Comparison of ENCODE assay signal across 24 mouse cellular contexts in genomic region chr2:157263101-157263500, GRCm38 (mm10). TPM values are rescaled to one million over a fixed set of nuclear protein-coding genes. Genes with fewer than 3 reads are reported as not detected.
DNase-seq lines count a peak whose midpoint lies in the region; ATAC-seq and TF ChIP-seq lines count a peak whose summit lies in the region.
"Had no signal": no experiment of that assay in that cellular context is flagged by ENCODE, and none has a peak within 500 bp of the region (broad histone marks: within the 10 kb centered on the region; RNA-seq: fewer than 3 reads in every experiment).

No protein-coding gene starts in this region.

- WGBS in hindbrain, postnatal 0 days = 61% methylated on average over 1 of the region's 1 CpGs
- 97% methylated on average over 1 of the region's 1 CpGs for WGBS in hindbrain, embryonic 12.5 days

- H3K27me3 ChIP-seq in hindbrain, postnatal 0 days (ENCODE audit: insufficient read depth, low read length) = no peaks in the 10 kb centered on the region
- H3K27me3 ChIP-seq in hindbrain, embryonic 12.5 days = no peaks in the 10 kb centered on the region
- H3K27me3 ChIP-seq: forebrain, embryonic 12.5 days; heart, embryonic 15.5 days; hindbrain, embryonic 15.5 days had no signal

- peak; percentile 41 to 61 for DNase-seq in cerebellum, postnatal 14 days
- DNase-seq in cerebellum, postnatal 4 days (ENCODE audit: low spot score in 2 of 2) = no peak
- DNase-seq in hindbrain, postnatal 0 days (ENCODE audit: low spot score) = peak; percentile 30
- peak; percentile 15 for DNase-seq in urinary bladder, postnatal 14 days (ENCODE audit: low spot score)
- DNase-seq in urinary bladder, adult 18-20 months (ENCODE audit: low spot score in 2 of 2) = no peak
- DNase-seq in right cerebral cortex, postnatal 4 days = no peak
- DNase-seq in frontal cortex, postnatal 14 days (ENCODE audit: low spot score in 2 of 2) = no peak
- DNase-seq: adrenal gland, adult 2 months; adrenal gland, postnatal 25 days; cerebellum, adult 8-10 months; cerebellum, postnatal 36 days; gastrocnemius, postnatal 36 days; heart, adult 18-20 months; kidney, adult 8-10 months had no signal

- no peak for ATAC-seq in hindbrain, postnatal 0 days
- no peak for ATAC-seq in hindbrain, embryonic 12.5 days (ENCODE audit: low FRiP score)
- ATAC-seq: activated CD4-positive, CD25-positive, alpha-beta regulatory T cell, adult 4 months; inflammation-experienced regulatory T-cells, adult 6 months; Patski had no signal

- TF ChIP-seq CTCF in hindbrain, postnatal 0 days (IDR thresholded peaks at IDR 0.05; ENCODE audit: low read depth) = no peak

- no peaks in the 10 kb centered on the region for H3K4me1 ChIP-seq in hindbrain, postnatal 0 days (ENCODE audit: insufficient read depth, low read length)
- H3K4me1 ChIP-seq in hindbrain, embryonic 12.5 days = no peaks in the 10 kb centered on the region
- H3K4me1 ChIP-seq: forebrain, embryonic 12.5 days; heart, embryonic 15.5 days; hindbrain, embryonic 10.5 days; hindbrain, embryonic 15.5 days had no signal

- H3K36me3 ChIP-seq in hindbrain, postnatal 0 days (ENCODE audit: insufficient read depth, low read length) = no peaks in the 10 kb centered on the region
- no peaks in the 10 kb centered on the region for H3K36me3 ChIP-seq in hindbrain, embryonic 12.5 days
- H3K36me3 ChIP-seq: forebrain, embryonic 12.5 days; heart, embryonic 15.5 days; hindbrain, embryonic 10.5 days; hindbrain, embryonic 15.5 days had no signal

- no peaks in the 10 kb centered on the region for H3K9me3 ChIP-seq in hindbrain, postnatal 0 days (ENCODE audit: low read length)
- H3K9me3 ChIP-seq in hindbrain, embryonic 12.5 days (replicated peaks) = no peaks in the 10 kb centered on the region
- H3K9me3 ChIP-seq: forebrain, embryonic 12.5 days; heart, embryonic 15.5 days; hindbrain, embryonic 10.5 days; hindbrain, embryonic 15.5 days had no signal

- H3K4me3 ChIP-seq in hindbrain, postnatal 0 days (ENCODE audit: low read length) = no peak overlapping the region
- H3K4me3 ChIP-seq in hindbrain, embryonic 12.5 days = no peak overlapping the region
- H3K4me3 ChIP-seq: forebrain, embryonic 12.5 days; heart, embryonic 15.5 days; hindbrain, embryonic 10.5 days; hindbrain, embryonic 15.5 days had no signal

- H3K9ac ChIP-seq in hindbrain, postnatal 0 days (replicated peaks; ENCODE audit: low read length) = no peak overlapping the region
- no peak overlapping the region for H3K9ac ChIP-seq in hindbrain, embryonic 12.5 days
- H3K9ac ChIP-seq: forebrain, embryonic 12.5 days; heart, embryonic 15.5 days; hindbrain, embryonic 15.5 days had no signal

- H3K27ac ChIP-seq in hindbrain, postnatal 0 days = no peak overlapping the region
- H3K27ac ChIP-seq in hindbrain, embryonic 12.5 days = no peak overlapping the region
- H3K27ac ChIP-seq: forebrain, embryonic 12.5 days; heart, embryonic 15.5 days; hindbrain, embryonic 10.5 days; hindbrain, embryonic 15.5 days had no signal

- H3K4me2 ChIP-seq in hindbrain, postnatal 0 days (ENCODE audit: low read depth, low read length) = no peak overlapping the region
- no peak overlapping the region for H3K4me2 ChIP-seq in hindbrain, embryonic 12.5 days (replicated peaks)
- H3K4me2 ChIP-seq: forebrain, embryonic 12.5 days; heart, embryonic 11.5 days; heart, embryonic 15.5 days; hindbrain, embryonic 15.5 days had no signal

RNA-seq across cellular contexts. Expression of gene Rpn2, which starts 15.7 kb away (rescaled TPM):
- 240 and 253 TPM in 2 replicates for total RNA-seq in hindbrain, postnatal 0 days (2014; rRNA removed)
- polyA plus RNA-seq in hindbrain, postnatal 0 days (2015; fragmentation: Nextera tagmentation; extraction: Ambion mirVana) = 201 and 204 TPM in 2 replicates
- polyA plus RNA-seq in hindbrain, embryonic 12.5 days (2016; fragmentation: Nextera tagmentation; extraction: Ambion mirVana) = 224 and 239 TPM in 2 replicates

RNA-seq across cellular contexts. Expression of gene Mroh8, which starts 16.2 kb away (rescaled TPM):
- 0.25 TPM in 1 of 2 replicates, not detected in the other for total RNA-seq in hindbrain, postnatal 0 days (2014; rRNA removed)
- polyA plus RNA-seq in hindbrain, postnatal 0 days (2015; fragmentation: Nextera tagmentation; extraction: Ambion mirVana) = 0.42 and 0.70 TPM in 2 replicates
- 0.62 and 0.68 TPM in 2 replicates for polyA plus RNA-seq in hindbrain, embryonic 12.5 days (2016; fragmentation: Nextera tagmentation; extraction: Ambion mirVana)
- total RNA-seq: heart, postnatal 25 days had no signal
- polyA plus RNA-seq: activated CD4-positive, CD25-positive, alpha-beta regulatory T cell, adult 4 months had no signal

RNA-seq across cellular contexts. Expression of gene Rbl1, which starts 58.8 kb away (rescaled TPM):
- total RNA-seq in hindbrain, postnatal 0 days (2014; rRNA removed) = 8.4 and 12.7 TPM in 2 replicates
- polyA plus RNA-seq in hindbrain, postnatal 0 days (2015; fragmentation: Nextera tagmentation; extraction: Ambion mirVana) = 5.2 and 6.0 TPM in 2 replicates
- polyA plus RNA-seq in hindbrain, embryonic 12.5 days (2016; fragmentation: Nextera tagmentation; extraction: Ambion mirVana) = 18.1 and 20.8 TPM in 2 replicates

Comparison
In these comparisons a context has a peak if more than half of its experiments do, and no peak if none do; other contexts are left out.
1. DNase-seq: peak in cerebellum, postnatal 14 days (2 of 2), hindbrain, postnatal 0 days (single experiment) and urinary bladder, postnatal 14 days (single experiment); none in cerebellum, postnatal 4 days (0 of 2), urinary bladder, adult 18-20 months (0 of 2), right cerebral cortex, postnatal 4 days (single experiment) and frontal cortex, postnatal 14 days (0 of 2).